Mouse (Mus musculus) embryonic facial prominence, embryonic 14.5 days (tissue): ENCODE data around the gene Stk4. TPM values are rescaled to one million over a fixed set of nuclear protein-coding genes. Genes with fewer than 3 reads are reported as not detected.

ENCODE experiments used
- ATAC-seq: fragments of 200-750 bp; cut with Nextera tagmentation; 2 replicates; pipeline ENCODE4 v1.8.0; 2017; ENCODE audit warnings: low read depth, moderate number of reproducible peaks, moderate TSS enrichment
- DNase-seq: peaks from one replicate; pipeline ENCODE4 v3.0.0-alpha.2; 2015; ENCODE audit warnings: low spot score
- H3K27ac ChIP-seq: fragments of 300-500 bp; sonication (generic); replicated peaks from 2 replicates; pipeline ENCODE4 v1.5.1; 2014; ENCODE audit warnings: low read depth, mild to moderate bottlenecking, low read length, moderate library complexity
- H3K27me3 ChIP-seq: fragments of 300-500 bp; sonication (generic); replicated peaks from 2 replicates; pipeline ENCODE4 v1.6.1; 2014; ENCODE audit warnings: low read length; ENCODE audit not compliant: control insufficient read depth, insufficient read depth
- H3K36me3 ChIP-seq: fragments of 300-500 bp; sonication (generic); 2 replicates; pipeline ENCODE4 v1.6.1; 2014; ENCODE audit warnings: low read length, mixed read lengths; ENCODE audit not compliant: control insufficient read depth, insufficient read depth
- H3K4me1 ChIP-seq: fragments of 300-500 bp; sonication (generic); 2 replicates; pipeline ENCODE4 v1.6.1; 2014; ENCODE audit warnings: antibody characterized with exemption, low read length; ENCODE audit not compliant: control insufficient read depth, insufficient read depth
- H3K4me2 ChIP-seq: fragments of 300-500 bp; sonication (generic); 2 replicates; pipeline ENCODE4 v1.6.1; 2014; ENCODE audit warnings: low read depth, mild to moderate bottlenecking, low read length, moderate library complexity, mixed read lengths
- H3K4me3 ChIP-seq: fragments of 300-500 bp; sonication (generic); 2 replicates; pipeline ENCODE4 v1.5.1; 2014; ENCODE audit warnings: low read depth, mild to moderate bottlenecking, low read length
- H3K9ac ChIP-seq: fragments of 300-500 bp; sonication (generic); 2 replicates; pipeline ENCODE4 v1.6.1; 2014; ENCODE audit warnings: low read depth, mild to moderate bottlenecking, low read length, moderate library complexity, mixed read lengths
- H3K9me3 ChIP-seq: fragments of 300-500 bp; sonication (generic); 2 replicates; pipeline ENCODE4 v1.6.1; 2016; ENCODE audit warnings: low read length; ENCODE audit not compliant: control insufficient read depth
- WGBS: fragments of 180-500 bp; shearing (Covaris S2); extraction: QIAGEN DNeasy Blood & Tissue Kit; methylation state at CpG from one replicate; pipeline ENCODE4 v1.1.7; 2014; 5-methylcytosine and 5-hydroxymethylcytosine counted together
- polyA plus RNA-seq: library from polyadenylated mRNA; unstranded; fragments of >200 nt; fragmentation: Nextera tagmentation; extraction: Ambion mirVana; gene quantifications from 2 replicates; pipeline ENCODE4 v1.2.1, GENCODE M21; 2014

The Stk4 gene
- polyA plus RNA-seq, 1 experiment from 2014 or later = 24.4 TPM

DNA sequence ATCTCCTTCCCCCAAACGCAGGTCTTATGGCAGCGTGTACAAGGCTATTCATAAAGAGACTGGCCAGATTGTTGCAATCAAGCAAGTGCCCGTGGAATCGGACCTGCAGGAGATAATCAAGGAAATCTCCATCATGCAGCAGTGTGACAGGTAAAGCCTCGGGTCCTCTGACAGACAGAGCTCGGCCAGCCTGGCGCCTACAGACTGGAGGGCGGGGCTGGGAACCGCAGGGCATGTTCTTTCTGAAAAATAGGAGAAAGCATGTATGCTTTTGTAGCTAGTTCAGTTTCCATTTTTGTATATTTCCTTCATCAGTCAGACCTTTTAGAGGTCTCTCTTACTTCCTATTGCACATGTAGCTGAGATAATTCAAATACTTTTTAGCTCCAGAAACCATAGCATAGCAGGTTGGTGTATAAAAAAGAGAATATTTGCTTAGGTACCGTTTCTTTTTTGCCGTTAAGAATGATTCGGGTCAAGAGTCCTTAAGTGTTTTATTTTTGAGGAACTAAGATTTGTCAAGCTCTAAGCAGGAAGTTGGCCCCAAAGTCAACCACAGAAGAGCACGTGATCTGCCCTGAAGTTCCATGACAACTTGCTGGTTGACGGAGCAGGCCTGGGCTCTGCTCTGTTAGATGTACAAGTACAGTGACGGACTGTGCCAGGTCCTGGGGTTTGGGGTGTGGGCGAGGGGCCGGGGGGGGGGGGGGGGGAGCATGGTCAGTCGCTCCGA lies 13.7 kb downstream of the Stk4 start:
- Histone ChIP-seq H3K27me3 (no peaks in the 10 kb centered on the region), H3K4me1 (no peaks in the 10 kb centered on the region), H3K9ac (no peak overlapping the region), H3K4me2 (no peak overlapping the region), H3K9me3 (no peaks in the 10 kb centered on the region), H3K36me3 (peaks cover 88% of the 10 kb centered on the region), H3K27ac (no peak overlapping the region), H3K4me3 (no peak overlapping the region)
- ATAC-seq (no peak), DNase-seq (no peak)
- WGBS = 86% methylated on average over 16 of the region's 19 CpGs

DNA sequence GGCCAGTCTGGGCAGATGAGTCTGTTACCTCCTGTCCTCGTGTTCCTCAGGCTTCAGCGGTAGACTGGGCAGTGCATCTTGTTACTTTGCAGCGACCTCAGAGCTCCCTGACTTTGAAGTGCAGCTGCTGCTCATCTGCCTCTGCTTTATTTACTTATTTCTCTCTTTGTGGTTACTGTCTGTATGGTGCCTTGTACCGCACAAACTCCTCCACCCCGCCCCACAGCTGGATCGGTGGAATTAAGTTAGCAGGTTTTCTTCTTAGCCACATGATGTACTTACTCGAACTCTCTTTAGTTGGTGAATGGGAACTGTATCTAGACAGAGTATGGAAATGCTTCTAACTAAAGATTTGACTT lies 14.2 kb downstream of the Stk4 start:
- Histone ChIP-seq H3K9me3 (no peaks in the 10 kb centered on the region), H3K4me2 (no peak overlapping the region), H3K4me3 (no peak overlapping the region), H3K9ac (no peak overlapping the region), H3K36me3 (peaks cover 93% of the 10 kb centered on the region), H3K4me1 (no peaks in the 10 kb centered on the region), H3K27me3 (no peaks in the 10 kb centered on the region), H3K27ac (no peak overlapping the region)
- no peak for DNase-seq
- WGBS = 74% methylated on average over 5 of the region's 7 CpGs
- ATAC-seq = no peak

DNA sequence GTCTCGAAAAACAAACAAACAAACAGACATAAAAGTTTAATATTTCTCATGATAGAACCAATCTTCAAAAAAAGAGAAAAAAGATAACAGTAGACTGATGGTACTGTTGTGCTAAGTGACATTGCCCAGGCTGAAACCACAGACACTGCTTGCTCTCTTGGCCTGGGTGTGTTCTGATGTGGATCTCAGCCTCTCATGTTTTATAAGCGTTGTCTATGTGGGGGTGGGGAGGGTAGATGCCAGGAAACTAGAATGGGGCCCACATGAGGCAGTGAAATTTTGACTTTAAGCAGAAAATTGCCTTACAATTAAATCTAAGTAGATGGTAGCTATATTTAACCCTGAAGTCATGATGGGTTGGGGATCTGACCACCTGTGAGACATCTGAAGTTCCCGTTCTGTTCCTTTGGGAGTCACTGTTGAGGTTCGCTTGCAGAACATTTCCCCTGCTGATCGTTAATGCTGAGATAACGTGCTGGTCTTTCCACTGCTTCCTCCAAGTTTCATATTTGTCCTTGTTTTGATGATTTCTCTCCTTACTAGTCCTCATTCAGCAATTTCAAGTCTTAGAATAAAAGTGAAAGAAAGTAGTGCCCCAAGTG lies 17.4 kb downstream of the Stk4 start:
- Histone ChIP-seq H3K4me3 (no peak overlapping the region), H3K4me2 (no peak overlapping the region), H3K27me3 (no peaks in the 10 kb centered on the region), H3K4me1 (no peaks in the 10 kb centered on the region), H3K36me3 (peaks cover 86% of the 10 kb centered on the region), H3K9me3 (no peaks in the 10 kb centered on the region), H3K9ac (no peak overlapping the region), H3K27ac (no peak overlapping the region)
- 88% methylated on average over 6 of the region's 6 CpGs for WGBS
- ATAC-seq = no peak
- no peak for DNase-seq

DNA sequence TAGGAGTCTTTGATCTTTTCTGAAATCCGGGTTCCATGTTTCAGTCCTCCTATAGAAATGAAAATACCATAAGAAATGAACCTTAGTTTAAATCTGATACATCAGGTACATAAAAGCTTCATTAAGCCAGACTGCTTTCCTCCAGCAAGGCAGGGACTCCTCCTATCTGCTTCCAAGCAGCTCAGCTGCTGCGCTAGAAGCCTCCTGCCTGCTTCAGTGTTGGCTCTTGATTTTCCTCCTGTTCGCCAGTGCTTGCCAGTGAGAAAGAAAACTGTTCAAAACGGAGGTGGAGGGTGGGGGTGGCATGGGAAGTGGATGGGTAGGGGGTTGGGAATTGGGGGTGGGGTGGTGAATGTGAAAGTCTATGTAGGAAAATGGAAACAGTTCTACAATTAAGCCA lies 19.4 kb downstream of the Stk4 start:
- Histone ChIP-seq H3K27ac (no peak overlapping the region), H3K4me2 (no peak overlapping the region), H3K36me3 (peaks cover 67% of the 10 kb centered on the region), H3K4me1 (no peaks in the 10 kb centered on the region), H3K27me3 (no peaks in the 10 kb centered on the region), H3K9ac (no peak overlapping the region), H3K9me3 (no peaks in the 10 kb centered on the region), H3K4me3 (no peak overlapping the region)
- ATAC-seq = no peak
- 87% methylated on average over 4 of the region's 4 CpGs for WGBS
- DNase-seq = no peak

DNA sequence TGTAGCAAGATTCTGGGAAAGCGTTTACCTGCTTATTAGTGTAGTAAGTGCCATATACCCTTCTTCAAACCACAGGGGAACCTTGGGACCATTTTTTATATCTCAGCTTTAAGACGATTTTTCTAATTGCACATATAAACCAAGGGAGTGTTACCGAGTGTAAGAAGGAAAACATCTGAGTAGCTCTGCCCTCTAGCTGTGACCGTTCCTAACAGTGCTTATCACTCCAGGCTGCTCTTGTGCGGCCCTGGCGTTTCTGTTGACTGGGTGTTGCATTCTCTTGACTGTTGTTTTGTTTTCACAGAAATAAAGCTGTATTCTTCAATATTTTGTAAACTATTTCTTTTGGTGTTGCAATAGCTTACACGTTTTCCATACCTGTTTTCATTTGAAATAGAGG lies 24.0 kb downstream of the Stk4 start:
- H3K4me3 ChIP-seq = no peak overlapping the region
- ATAC-seq (no peak), DNase-seq (no peak)
- no peak overlapping the region for H3K27ac ChIP-seq
- H3K27me3 ChIP-seq = no peaks in the 10 kb centered on the region
- WGBS = 79% methylated on average over 7 of the region's 7 CpGs
- H3K4me2 ChIP-seq = no peak overlapping the region
- no peaks in the 10 kb centered on the region for H3K9me3 ChIP-seq
- no peaks in the 10 kb centered on the region for H3K4me1 ChIP-seq
- peaks cover 44% of the 10 kb centered on the region for H3K36me3 ChIP-seq
- no peak overlapping the region for H3K9ac ChIP-seq

DNA sequence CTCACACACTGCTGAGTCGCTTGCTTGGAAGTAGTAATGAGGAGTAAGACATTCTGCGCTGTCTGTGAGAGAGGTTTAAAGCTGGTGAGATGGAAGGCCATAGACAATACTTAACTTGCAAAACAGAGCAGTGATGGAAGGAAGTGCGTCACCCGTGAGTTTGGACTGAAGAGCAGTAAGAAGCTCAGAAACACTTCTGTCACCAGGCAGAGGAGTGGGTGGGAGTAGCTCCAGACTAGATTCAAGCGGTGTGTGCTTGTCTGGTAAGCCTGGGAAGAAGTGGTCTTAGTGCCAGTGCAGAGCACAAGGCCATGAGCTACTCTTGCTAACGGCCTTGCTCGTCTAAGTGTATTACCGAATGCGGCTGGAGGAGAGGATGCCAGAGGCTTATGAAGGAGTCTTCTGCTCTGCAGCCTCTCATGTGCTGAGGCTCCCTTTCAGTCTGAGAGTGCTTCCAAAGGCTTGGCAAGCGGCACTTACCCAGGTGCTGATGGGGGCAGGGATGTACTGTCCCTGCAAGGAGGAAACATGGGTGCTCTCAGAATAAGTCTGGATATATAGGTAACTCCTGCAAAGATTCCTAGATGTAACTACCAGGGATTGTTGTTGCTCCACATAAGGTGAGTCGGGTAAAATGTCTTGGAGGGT lies 28.6 kb downstream of the Stk4 start:
- no peak overlapping the region for H3K9ac ChIP-seq
- DNase-seq (no peak), ATAC-seq (no peak)
- 93% methylated on average over 11 of the region's 11 CpGs for WGBS
- H3K36me3 ChIP-seq = peaks cover 45% of the 10 kb centered on the region
- H3K4me2 ChIP-seq = no peak overlapping the region
- no peak overlapping the region for H3K27ac ChIP-seq
- no peaks in the 10 kb centered on the region for H3K9me3 ChIP-seq
- H3K4me1 ChIP-seq = no peaks in the 10 kb centered on the region
- no peaks in the 10 kb centered on the region for H3K27me3 ChIP-seq
- no peak overlapping the region for H3K4me3 ChIP-seq

DNA sequence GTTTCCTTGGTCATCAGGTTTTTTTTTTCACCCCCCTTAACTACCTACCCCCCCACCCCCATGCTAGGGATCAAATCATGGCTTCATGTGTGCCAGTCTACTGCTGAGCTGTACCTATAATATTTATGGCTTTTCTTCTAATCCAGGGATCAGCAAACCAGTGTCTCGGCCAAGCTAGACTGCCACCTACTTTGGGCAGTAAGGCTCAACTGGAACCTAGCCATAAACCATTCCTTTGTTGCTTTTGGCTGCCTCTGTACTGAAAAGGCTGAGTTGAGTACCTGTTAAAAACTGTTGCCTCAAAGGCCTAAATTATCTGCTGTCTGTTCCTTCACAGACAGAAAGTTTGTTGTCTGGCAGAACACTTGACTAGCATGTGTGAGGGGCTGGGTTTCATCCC lies 31.8 kb downstream of the Stk4 start:
- H3K27me3 ChIP-seq = no peaks in the 10 kb centered on the region
- H3K4me1 ChIP-seq = peaks cover 1% of the 10 kb centered on the region
- ATAC-seq = no peak
- H3K27ac ChIP-seq = no peak overlapping the region
- peaks cover 41% of the 10 kb centered on the region for H3K36me3 ChIP-seq
- no peak overlapping the region for H3K9ac ChIP-seq
- 76% methylated on average over 1 of the region's 1 CpGs for WGBS
- H3K4me3 ChIP-seq = no peak overlapping the region
- no peak for DNase-seq
- no peaks in the 10 kb centered on the region for H3K9me3 ChIP-seq
- no peak overlapping the region for H3K4me2 ChIP-seq

DNA sequence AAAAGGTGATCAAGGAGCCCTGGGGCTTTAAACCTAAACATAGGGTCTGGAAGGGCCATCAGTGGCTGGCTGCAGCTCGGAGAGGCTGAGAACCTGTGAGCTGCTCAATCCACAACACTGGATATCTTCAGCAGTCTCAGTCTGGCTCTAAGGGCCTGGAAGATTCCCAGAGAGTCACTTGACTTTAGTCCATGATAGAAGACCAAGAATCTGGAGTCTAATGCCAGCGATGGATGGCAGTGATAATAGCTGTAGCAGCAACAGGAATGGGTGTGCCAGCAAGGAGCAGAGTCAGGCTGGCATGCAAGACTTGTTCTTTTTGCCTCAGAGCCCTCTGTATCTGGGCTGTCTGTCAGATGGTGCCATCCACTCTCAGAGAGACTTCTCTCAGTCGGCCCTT lies 32.2 kb downstream of the Stk4 start:
- Histone ChIP-seq H3K36me3 (peaks cover 42% of the 10 kb centered on the region), H3K27ac (no peak overlapping the region), H3K9ac (no peak overlapping the region), H3K4me3 (no peak overlapping the region), H3K4me2 (no peak overlapping the region), H3K4me1 (peaks cover 6% of the 10 kb centered on the region), H3K27me3 (no peaks in the 10 kb centered on the region), H3K9me3 (no peaks in the 10 kb centered on the region)
- DNase-seq (no peak), ATAC-seq (no peak)
- 86% methylated on average over 3 of the region's 3 CpGs for WGBS

DNA sequence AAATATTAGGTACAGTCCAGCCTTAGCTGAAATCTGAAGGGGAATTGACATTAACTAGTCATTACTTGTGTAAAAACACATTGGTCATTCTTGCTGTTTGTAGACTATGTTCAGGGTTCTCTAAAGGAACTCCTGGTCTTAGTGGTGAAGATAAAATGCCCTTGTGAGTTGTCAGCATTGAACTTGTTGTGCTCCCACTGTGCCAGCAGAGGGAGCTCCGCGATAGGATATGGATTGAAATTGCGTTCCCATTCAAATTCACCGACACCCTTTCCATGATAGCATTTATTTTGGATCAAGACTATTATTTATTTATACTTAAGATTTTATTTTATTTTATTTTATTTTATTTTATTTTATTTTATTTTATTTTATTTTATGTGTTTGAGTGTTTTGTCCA lies 33.4 kb downstream of the Stk4 start:
- Histone ChIP-seq H3K4me1 (peaks cover 15% of the 10 kb centered on the region), H3K4me2 (no peak overlapping the region), H3K9me3 (no peaks in the 10 kb centered on the region), H3K9ac (no peak overlapping the region), H3K27me3 (no peaks in the 10 kb centered on the region), H3K36me3 (peaks cover 37% of the 10 kb centered on the region), H3K4me3 (no peak overlapping the region), H3K27ac (no peak overlapping the region)
- DNase-seq = peak; percentile 54
- 25% methylated on average over 4 of the region's 4 CpGs for WGBS
- ATAC-seq = no peak
